Mouse (Mus musculus) brain, adult 2 months (tissue): Measurements from ENCODE around the gene Dnajb12.

Experiments used
- DNase-seq: peaks from one replicate; pipeline ENCODE4 v3.0.0; 2011; ENCODE audit warnings: low read depth, low spot score

Dnajb12 gene

GRCm38 (mm10) chr10:59879255-59880028, at the start of gene Dnajb12:
Gene Dnajb12 (plus strand): TSS chr10:59879556.
- peak; percentile 99 for DNase-seq

GRCm38 (mm10) chr10:59829886-59830285, 49.5 kb upstream of the Dnajb12 start:
- DNase-seq: no peak

GRCm38 (mm10) chr10:59831950-59832349, 47.4 kb upstream of the Dnajb12 start:
- no peak for DNase-seq

GRCm38 (mm10) chr10:59835301-59836155, 43.8 kb upstream of the Dnajb12 start:
- peak; percentile 78 for DNase-seq

- DNase-seq: no peak
Observed at GRCm38 (mm10) chr10:59837490-59837889, 41.9 kb upstream of the Dnajb12 start.

- DNase-seq: peak; percentile 89
Observed at GRCm38 (mm10) chr10:59841434-59841833, 37.9 kb upstream of the Dnajb12 start.

- no peak for DNase-seq
Observed at GRCm38 (mm10) chr10:59843125-59843524, 36.2 kb upstream of the Dnajb12 start.

GRCm38 (mm10) chr10:59844686-59845085, 34.7 kb upstream of the Dnajb12 start:
- DNase-seq: no peak

GRCm38 (mm10) chr10:59846416-59846815, 32.9 kb upstream of the Dnajb12 start:
- DNase-seq: peak; percentile 84

- no peak for DNase-seq
Observed at GRCm38 (mm10) chr10:59848079-59848877, 31.1 kb upstream of the Dnajb12 start.

GRCm38 (mm10) chr10:59848953-59849352, 30.4 kb upstream of the Dnajb12 start:
- DNase-seq: peak; percentile 54

- no peak for DNase-seq
Observed at GRCm38 (mm10) chr10:59849371-59849770, 30.0 kb upstream of the Dnajb12 start.

GRCm38 (mm10) chr10:59857157-59857556, 22.2 kb upstream of the Dnajb12 start:
- no peak for DNase-seq

- DNase-seq: no peak
Observed at GRCm38 (mm10) chr10:59860684-59861083, 18.7 kb upstream of the Dnajb12 start.

GRCm38 (mm10) chr10:59861201-59861600, 18.2 kb upstream of the Dnajb12 start:
- DNase-seq: no peak

- peak; percentile 58 for DNase-seq
Observed at GRCm38 (mm10) chr10:59862816-59863440, 16.4 kb upstream of the Dnajb12 start.

GRCm38 (mm10) chr10:59863620-59864019, 15.7 kb upstream of the Dnajb12 start:
- DNase-seq: no peak

GRCm38 (mm10) chr10:59864232-59864875, 15.0 kb upstream of the Dnajb12 start:
- DNase-seq: peak; percentile 47

- peak; percentile 89 for DNase-seq
Observed at GRCm38 (mm10) chr10:59864884-59865726, 14.3 kb upstream of the Dnajb12 start.

GRCm38 (mm10) chr10:59868266-59868665, 11.1 kb upstream of the Dnajb12 start:
- DNase-seq: no peak
